Mouse (Mus musculus): ENCODE results near the gene Ephb4.

- TF ChIP-seq CTCF (IDR thresholded peaks at IDR 0.05; ENCODE audit: low read depth) (no peak), EP300 (IDR thresholded peaks at IDR 0.05; ENCODE audit: low read depth) (no peak)
These were observed 4.2 kb downstream of the Ephb4 start for GRCm38 (mm10) chr5:137354091-137354490.

Measured in liver, postnatal 0 days (tissue).